Comparison of ENCODE assay signal across 10 mouse cellular contexts in genomic region chr13:98589572-98589971, GRCm38 (mm10). TPM values are rescaled to one million over a fixed set of nuclear protein-coding genes. Genes with fewer than 3 reads are reported as not detected.
DNase-seq lines count a peak whose midpoint lies in the region; ATAC-seq and TF ChIP-seq lines count a peak whose summit lies in the region.
"Had no signal": no experiment of that assay in that cellular context is flagged by ENCODE, and none has a peak within 500 bp of the region (broad histone marks: within the 10 kb centered on the region; RNA-seq: fewer than 3 reads in every experiment).

No protein-coding gene starts in this region.

- in situ Hi-C loops in CH12.LX (cut with MboI; ENCODE audit: low pct_ligation_motif_present, low pct_unique_long_range_greater_than_20kb, low sequenced_read_pairs) = no loop called here

- H3K36me3 ChIP-seq in heart, embryonic 15.5 days = no peaks in the 10 kb centered on the region
- H3K36me3 ChIP-seq in CH12.LX (replicated peaks in 1 of 2; ENCODE audit: control insufficient read depth in 1 of 2, insufficient read depth in 1 of 2, low read length in 1 of 2) = no peaks in the 10 kb centered on the region
- H3K36me3 ChIP-seq in embryonic facial prominence, embryonic 15.5 days = no peaks in the 10 kb centered on the region
- no peaks in the 10 kb centered on the region for H3K36me3 ChIP-seq in liver, embryonic 13.5 days

- H3K9me3 ChIP-seq in heart, embryonic 15.5 days (replicated peaks) = no peaks in the 10 kb centered on the region
- no peaks in the 10 kb centered on the region for H3K9me3 ChIP-seq in CH12.LX (replicated peaks; ENCODE audit: low read length)
- no peaks in the 10 kb centered on the region for H3K9me3 ChIP-seq in embryonic facial prominence, embryonic 15.5 days (replicated peaks)
- H3K9me3 ChIP-seq in liver, embryonic 13.5 days (replicated peaks) = no peaks in the 10 kb centered on the region

- TF ChIP-seq CTCF in CH12.LX (conservative IDR thresholded peaks at IDR 0.05 in 1 of 2, IDR thresholded peaks at IDR 0.05 in 1 of 2; ENCODE audit: low read depth in 2 of 2, low read length in 2 of 2) = no peak

- no peak for DNase-seq in heart, postnatal 14 days
- DNase-seq in CH12.LX (ENCODE audit: extremely low read depth) = no peak
- DNase-seq in liver, embryonic 13.5 days = no peak
- no peak for DNase-seq in c-Kit-positive CD71-positive TER-119-positive erythroid progenitor cells, embryonic 14.5 days (ENCODE audit: low spot score)
- DNase-seq in right cerebral cortex, postnatal 10 days (ENCODE audit: low spot score in 2 of 2) = no peak
- no peak for DNase-seq in urinary bladder, postnatal 10 days (ENCODE audit: low spot score)

- no peak overlapping the region for H3K9ac ChIP-seq in heart, embryonic 15.5 days
- no peak overlapping the region for H3K9ac ChIP-seq in CH12.LX (ENCODE audit: insufficient read depth, low read depth)
- H3K9ac ChIP-seq in embryonic facial prominence, embryonic 15.5 days = no peak overlapping the region
- H3K9ac ChIP-seq in liver, embryonic 13.5 days = no peak overlapping the region

- intact Hi-C loops in heart, postnatal 14 days (cut with DNase I) = loop anchor here (5.0 kb wide), 1 partner anchor 232 kb away; no protein-coding TSS in a partner anchor

- dilution Hi-C loops in CH12.LX (cut with MboI; ENCODE audit: extremely low pct_ligation_motif_present, extremely low pct_unique_long_range_greater_than_20kb, low sequenced_read_pairs) = no loop called here

- no peak overlapping the region for H3K27ac ChIP-seq in heart, embryonic 15.5 days
- no peak overlapping the region for H3K27ac ChIP-seq in CH12.LX (ENCODE audit: insufficient read depth, low read depth)
- H3K27ac ChIP-seq in embryonic facial prominence, embryonic 15.5 days (replicated peaks) = 0 out of 2 replicates have a peak overlapping the region, but pooled peaks have one; percentile 29
- no peak overlapping the region for H3K27ac ChIP-seq in liver, embryonic 13.5 days

- TF ChIP-seq EP300 in CH12.LX (IDR thresholded peaks at IDR 0.05; ENCODE audit: low read length) = no peak

- H3K4me2 ChIP-seq in heart, embryonic 15.5 days = peak overlapping the region; percentile 94
- H3K4me2 ChIP-seq in CH12.LX (ENCODE audit: insufficient read depth, low read depth, poor library complexity, severe bottlenecking) = peak overlapping the region; percentile 55
- peak overlapping the region; percentile 80 for H3K4me2 ChIP-seq in embryonic facial prominence, embryonic 15.5 days (replicated peaks)
- H3K4me2 ChIP-seq in liver, embryonic 13.5 days = peak overlapping the region; percentile 61

- H3K4me3 ChIP-seq in heart, embryonic 15.5 days = peak overlapping the region; percentile 56; the same call in 1 of the 2 replicates
- no peak overlapping the region for H3K4me3 ChIP-seq in CH12.LX (replicated peaks in 1 of 3; ENCODE audit: low read depth in 2 of 3, low read length in 2 of 3, poor library complexity in 1 of 3)
- H3K4me3 ChIP-seq in embryonic facial prominence, embryonic 15.5 days (replicated peaks) = peak overlapping the region; percentile 51; the same call in 1 of the 2 replicates
- no peak overlapping the region for H3K4me3 ChIP-seq in liver, embryonic 13.5 days (replicated peaks)

- no peak for TF ChIP-seq RAD21 in CH12.LX (IDR thresholded peaks at IDR 0.05; ENCODE audit: low read depth, low read length)

- TF ChIP-seq POLR2A in CH12.LX (IDR thresholded peaks at IDR 0.05; ENCODE audit: low read depth, low read length) = no peak

- ATAC-seq in heart, embryonic 15.5 days (replicated peaks; ENCODE audit: insufficient number of reproducible peaks, insufficient read depth, low FRiP score, low read depth) = no peak
- no peak for ATAC-seq in embryonic facial prominence, embryonic 15.5 days (ENCODE audit: insufficient number of reproducible peaks, low FRiP score, low TSS enrichment, low read depth)
- ATAC-seq in liver, embryonic 13.5 days (ENCODE audit: low read depth) = no peak

- H3K79me2 ChIP-seq in CH12.LX (replicated peaks; ENCODE audit: control insufficient read depth, extremely low read depth, insufficient read depth, poor library complexity, severe bottlenecking) = no peaks in the 10 kb centered on the region

- peaks cover 52% of the 10 kb centered on the region for H3K27me3 ChIP-seq in heart, embryonic 15.5 days
- peaks cover 2% of the 10 kb centered on the region for H3K27me3 ChIP-seq in CH12.LX (replicated peaks)
- H3K27me3 ChIP-seq in embryonic facial prominence, embryonic 15.5 days = peaks cover 26% of the 10 kb centered on the region
- peaks cover 55% of the 10 kb centered on the region for H3K27me3 ChIP-seq in liver, embryonic 13.5 days

- peaks cover 28% of the 10 kb centered on the region for H3K4me1 ChIP-seq in heart, embryonic 15.5 days (replicated peaks)
- peaks cover 2 to 20% of the 10 kb centered on the region in 2 experiments; a peak in 2 of 4 replicates for H3K4me1 ChIP-seq in CH12.LX (ENCODE audit: control insufficient read depth in 1 of 2, insufficient read depth in 2 of 2)
- peaks cover 43% of the 10 kb centered on the region for H3K4me1 ChIP-seq in embryonic facial prominence, embryonic 15.5 days
- H3K4me1 ChIP-seq in liver, embryonic 13.5 days (replicated peaks) = peaks cover 13% of the 10 kb centered on the region

- 45% methylated on average over 9 of the region's 9 CpGs for WGBS in heart, embryonic 15.5 days
- 27% methylated on average over 9 of the region's 9 CpGs for WGBS in embryonic facial prominence, embryonic 15.5 days
- WGBS in liver, embryonic 13.5 days (ENCODE audit: insufficient replicate concordance) = 32% methylated on average over 9 of the region's 9 CpGs

TF ChIP-seq in CH12.LX, 34 proteins besides CTCF, POLR2A, EP300 and RAD21:
- TF ChIP-seq TBP (conservative IDR thresholded peaks at IDR 0.05; ENCODE audit: low read depth, low read length) (no peak), HCFC1 (IDR thresholded peaks at IDR 0.05; ENCODE audit: low read depth, low read length) (no peak), PAX5 (IDR thresholded peaks at IDR 0.05; ENCODE audit: low read length) (no peak), NRF1 (IDR thresholded peaks at IDR 0.05; ENCODE audit: low read depth, low read length) (no peak)

RNA-seq across cellular contexts. Expression of gene Tmem174, which starts 47.6 kb away (rescaled TPM):
- polyA plus RNA-seq in heart, embryonic 15.5 days (2015; fragmentation: Nextera tagmentation; extraction: Ambion mirVana) = not detected in 2 replicates
- not detected for total RNA-seq in heart, postnatal 14 days (2021)
- total RNA-seq in CH12.LX (2012; rRNA removed) = not detected in 2 replicates
- not detected in 2 replicates for total RNA-seq in CH12.LX (2014; rRNA removed)
- not detected in 2 replicates for polyA plus RNA-seq in CH12.LX (2012; ENCODE audit: insufficient read length, low read depth)
- 0.12 TPM in 1 of 2 replicates, not detected in the other for polyA plus RNA-seq in embryonic facial prominence, embryonic 15.5 days (2015; fragmentation: Nextera tagmentation; extraction: Ambion mirVana)
- polyA plus RNA-seq in liver, embryonic 13.5 days (2015; fragmentation: Nextera tagmentation; extraction: Ambion mirVana) = not detected in 2 replicates
- total RNA-seq: adrenal gland, postnatal 14 days; left cerebral cortex, postnatal 10 days had no signal

Comparison
In these comparisons a context has a peak if more than half of its experiments do, and no peak if none do; other contexts are left out.
1. H3K4me3 ChIP-seq: peak in heart, embryonic 15.5 days (single experiment) and embryonic facial prominence, embryonic 15.5 days (single experiment); none in CH12.LX (0 of 3) and liver, embryonic 13.5 days (single experiment).
2. Peak in every context shown above with its lines, with median percentiles within 50 percentile points of each other: H3K4me2 ChIP-seq.